Mouse (Mus musculus): Measurements from ENCODE around the gene Zfp54.
"Not testable (repeated sequence)": the region's sequence is repeated elsewhere in the genome, so short reads cannot be mapped to it uniquely, and the experiment has no call there.

The Zfp54 gene

DNA sequence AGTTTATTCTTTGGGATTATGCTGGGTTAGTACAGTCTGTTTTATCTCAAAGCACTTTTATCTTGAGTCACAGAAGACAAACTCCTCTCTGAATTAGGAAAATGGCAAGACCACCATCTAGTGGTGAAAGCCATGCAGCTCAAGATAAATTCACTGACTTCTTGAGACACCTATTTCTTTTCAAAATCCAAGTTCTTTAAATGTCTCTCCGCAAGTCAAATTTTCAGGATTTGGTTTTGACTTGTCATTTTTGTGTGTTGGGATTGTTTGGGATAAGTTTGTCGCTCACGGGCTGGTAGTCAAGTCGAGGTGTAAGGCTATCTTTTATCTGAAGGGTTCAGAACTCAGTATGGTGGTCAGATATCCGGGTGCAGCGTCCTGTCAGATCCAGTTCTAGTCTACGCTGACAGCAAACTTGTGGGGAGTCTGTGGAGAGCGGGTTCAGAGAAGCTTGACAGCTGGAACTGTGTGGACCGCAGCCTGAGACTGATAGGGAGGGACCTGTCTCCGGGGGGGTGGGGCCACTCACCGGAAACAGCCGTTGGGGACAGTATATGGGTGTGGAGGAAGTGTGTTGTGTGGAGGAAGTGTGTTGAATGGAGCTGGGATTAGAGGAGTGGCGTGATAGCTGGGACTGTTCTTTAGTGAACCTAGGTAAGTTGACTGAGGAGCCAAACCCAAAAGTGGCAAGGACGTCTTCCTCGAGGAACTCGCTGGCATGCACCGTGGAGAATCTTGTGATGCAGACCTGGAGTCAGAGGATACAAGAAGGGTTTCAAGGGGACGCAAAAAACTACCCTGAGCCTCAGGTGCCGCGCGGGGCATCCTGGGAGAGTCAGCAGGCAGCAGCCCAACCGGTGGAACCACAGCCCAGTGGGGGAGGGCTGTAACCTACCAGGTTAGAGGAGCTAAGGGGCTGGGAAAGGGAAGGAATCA is at the start of gene Zfp54:
TSS of gene Zfp54 (plus strand) at position 564 of the 936 bp plus-strand sequence.
- DNase-seq, result peak; percentile 82

DNA sequence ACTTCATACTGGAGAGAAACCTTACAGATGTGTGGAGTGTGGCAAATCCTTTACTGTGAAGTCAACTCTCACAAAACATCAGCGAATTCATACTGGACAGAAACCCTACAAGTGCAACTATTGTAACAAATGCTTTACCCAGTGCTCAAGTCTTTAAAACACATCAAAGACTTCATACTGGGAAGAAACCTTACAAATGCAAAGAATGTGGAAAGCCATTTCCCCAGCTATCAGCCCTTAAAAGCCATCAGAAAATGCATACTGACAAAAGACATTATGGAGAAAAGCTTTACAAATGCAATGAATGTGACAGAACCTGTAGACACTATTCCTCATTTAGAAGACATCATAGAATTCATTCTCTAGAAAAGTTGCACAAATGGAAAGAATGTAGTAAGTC is 47.7 kb upstream of the Zfp54 start:
- no peak for DNase-seq

DNA sequence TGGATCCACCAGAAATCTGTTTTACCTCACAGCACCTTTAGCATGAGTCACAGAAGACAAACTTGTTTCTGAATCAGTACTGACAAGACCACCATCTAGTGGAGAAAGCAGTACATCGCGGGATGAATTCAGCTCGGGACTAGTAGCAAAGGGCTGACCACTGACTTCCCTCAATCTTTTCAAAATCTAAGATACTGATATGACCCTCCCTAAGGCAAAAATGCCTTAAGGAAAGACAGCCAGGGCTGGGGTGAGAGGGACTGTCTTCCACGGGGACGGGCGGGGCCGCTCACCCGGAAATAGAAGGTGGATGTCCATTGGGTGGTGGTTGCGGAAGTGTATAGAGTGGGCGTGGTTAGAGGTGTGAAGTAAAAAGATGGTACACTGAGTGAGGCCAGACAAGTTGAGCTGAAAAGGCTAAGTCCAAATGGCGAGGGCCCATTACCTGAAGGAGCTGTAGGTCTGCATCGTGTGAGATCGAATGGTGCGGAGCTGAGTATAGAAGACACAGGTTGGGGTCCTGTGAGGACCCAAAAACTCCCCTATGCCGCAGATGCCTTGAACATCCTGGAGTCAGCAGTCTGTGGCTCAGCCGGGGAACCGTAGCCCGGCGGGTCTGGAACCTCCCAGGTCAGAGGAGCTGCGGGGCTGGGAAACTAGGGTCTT is 39.5 kb upstream of the Zfp54 start, which contains the start of gene Zfp677:
TSS of gene Zfp677 (plus strand) at position 358 of the 666 bp plus-strand sequence.
- DNase-seq, result peak; percentile 81

DNA sequence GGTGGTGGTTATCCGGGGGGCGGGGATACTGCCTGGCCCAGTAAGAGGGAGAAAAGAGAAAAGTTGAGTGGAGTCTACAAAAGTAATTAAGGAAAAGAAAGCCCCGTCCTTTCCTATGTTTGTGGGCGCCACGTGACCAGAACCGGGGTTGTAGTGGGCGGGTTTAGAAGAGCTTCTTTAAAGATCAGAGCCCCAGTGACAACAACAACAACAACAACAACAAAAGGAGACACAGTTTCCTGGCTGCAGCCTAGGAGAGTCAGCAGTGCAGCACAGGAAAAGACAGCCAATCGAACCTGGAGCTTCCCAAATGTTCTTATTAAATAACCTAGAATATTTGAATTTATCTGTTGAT is 39.0 kb upstream of the Zfp54 start:
- DNase-seq, result no peak

DNA sequence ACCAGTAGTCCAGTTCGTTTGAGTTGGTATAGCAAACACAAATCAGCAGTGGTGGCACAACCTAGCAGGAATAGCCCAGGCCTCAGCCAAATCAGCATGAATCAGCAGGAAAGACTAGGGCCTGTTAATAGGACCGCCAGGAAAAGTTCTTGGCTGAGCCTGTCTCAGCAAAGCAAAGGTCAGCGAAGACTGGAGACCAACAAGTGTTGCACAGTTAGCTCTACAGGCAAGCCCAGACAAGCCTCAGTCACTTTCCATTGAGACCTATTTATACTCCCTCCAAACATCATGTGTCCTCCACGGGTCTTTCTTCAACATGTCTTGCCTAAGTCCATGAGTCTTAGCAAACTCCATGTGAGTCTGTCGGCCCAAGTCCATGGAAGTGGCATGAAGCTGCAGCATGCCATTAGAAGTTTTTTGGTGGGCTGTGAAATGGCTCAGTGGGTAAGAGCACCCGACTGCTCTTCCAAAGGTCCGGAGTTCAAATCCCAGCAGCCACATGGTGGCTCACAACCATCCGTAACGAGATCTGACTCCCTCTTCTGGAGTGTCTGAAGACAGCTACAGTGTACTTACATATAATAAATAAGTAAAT is 15.9 kb downstream of the Zfp54 start:
- not testable (repeated sequence) for DNase-seq

DNA sequence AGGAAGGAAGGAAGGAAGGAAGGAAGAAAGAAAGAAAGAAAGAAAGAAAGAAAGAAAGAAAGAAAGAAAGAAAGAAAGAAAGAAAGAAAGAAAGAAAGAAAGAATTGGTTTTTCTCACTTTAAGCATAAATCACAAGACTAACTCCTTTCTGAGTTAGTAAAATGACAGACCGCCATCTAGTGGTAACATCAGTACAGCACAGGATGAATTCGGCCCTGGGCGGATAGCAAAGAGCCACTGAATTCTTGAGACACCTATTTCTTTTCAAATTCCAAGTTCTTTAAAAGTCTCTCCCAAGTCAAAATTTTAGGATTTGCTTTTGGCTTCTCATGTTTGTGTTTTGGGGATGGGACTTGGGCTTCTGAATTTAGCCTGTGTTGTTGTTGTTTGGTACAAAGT is 26.6 kb downstream of the Zfp54 start:
- peak; percentile 80 for DNase-seq

DNA sequence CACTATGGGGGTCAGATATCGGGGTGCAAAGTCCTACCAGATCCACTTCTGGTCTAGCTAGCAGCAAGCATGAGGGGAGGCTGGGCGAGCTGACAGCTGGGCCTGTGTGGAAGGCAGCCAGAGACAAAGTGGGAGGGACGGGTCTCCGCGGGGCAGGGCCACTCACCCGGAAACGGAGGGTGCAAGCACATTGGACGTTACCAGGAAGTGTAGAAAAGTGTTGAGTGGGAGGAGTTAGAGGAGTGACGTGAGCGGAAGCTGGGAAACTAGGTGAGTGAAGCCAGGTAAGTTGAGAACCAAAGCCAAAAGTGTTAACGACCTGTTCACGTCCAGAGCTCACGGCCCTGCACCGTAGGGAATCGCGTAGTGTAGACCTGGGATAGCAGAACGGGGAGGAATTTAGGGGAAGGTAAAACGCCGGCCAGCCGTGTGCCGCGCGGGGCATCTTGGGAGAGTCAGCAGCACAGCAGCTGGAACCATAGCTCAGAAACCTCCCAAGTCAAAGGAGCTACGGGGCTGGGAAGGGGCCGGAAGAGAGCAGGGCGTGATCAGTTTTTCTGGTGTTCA is 27.2 kb downstream of the Zfp54 start, which contains the start of gene Zfp51:
TSS of gene Zfp51 (plus strand) at position 237 of the 567 bp plus-strand sequence.
- DNase-seq, result peak; percentile 92

DNA sequence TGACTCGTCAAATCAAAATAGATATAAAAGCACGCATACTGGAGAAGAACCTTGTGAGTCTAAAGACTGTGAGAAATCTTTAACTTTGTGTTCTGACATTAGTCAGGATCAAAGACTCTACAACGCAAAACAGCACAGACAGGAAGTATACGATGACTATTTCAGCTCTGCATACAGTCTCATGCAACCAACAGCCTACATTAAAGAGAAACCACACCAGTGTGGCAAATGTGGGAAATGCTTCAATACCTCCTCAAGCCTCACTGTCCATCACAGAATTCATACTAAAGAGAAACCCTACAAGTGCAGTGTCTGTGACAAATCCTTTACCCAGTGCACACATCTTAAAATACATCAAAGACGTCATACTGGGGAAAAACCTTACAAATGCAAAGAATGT is 40.5 kb downstream of the Zfp54 start:
- no peak for DNase-seq

DNA sequence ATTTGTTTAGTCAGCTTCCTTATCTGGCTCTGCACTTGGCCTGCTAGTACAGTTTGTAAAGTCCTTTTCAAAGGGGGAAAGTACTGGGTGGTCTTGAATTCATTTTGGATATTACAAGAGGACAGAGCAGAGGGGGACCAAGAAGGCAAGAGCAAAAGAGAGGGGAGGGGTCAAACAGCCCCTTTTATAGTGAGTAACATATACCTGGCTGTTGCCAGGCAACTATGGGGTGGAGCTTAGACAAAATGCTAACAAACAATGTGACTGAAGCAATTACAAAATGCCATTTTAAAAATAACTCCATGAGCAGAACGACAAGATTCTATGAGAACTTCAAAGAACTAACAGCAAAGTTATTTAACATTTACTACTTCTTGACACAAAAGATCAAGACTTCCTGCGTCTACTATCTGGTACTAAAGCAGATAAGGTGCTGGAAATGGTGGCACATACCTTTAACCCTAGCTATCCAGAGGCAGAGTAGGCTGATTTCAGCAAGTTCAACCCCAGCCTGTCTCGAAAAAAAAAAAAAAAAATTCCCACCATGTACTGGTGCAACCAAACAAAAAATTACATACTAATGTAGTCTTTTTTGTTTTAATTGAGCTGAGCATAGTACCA is 49.1 kb downstream of the Zfp54 start:
- no peak for DNase-seq

DNA sequence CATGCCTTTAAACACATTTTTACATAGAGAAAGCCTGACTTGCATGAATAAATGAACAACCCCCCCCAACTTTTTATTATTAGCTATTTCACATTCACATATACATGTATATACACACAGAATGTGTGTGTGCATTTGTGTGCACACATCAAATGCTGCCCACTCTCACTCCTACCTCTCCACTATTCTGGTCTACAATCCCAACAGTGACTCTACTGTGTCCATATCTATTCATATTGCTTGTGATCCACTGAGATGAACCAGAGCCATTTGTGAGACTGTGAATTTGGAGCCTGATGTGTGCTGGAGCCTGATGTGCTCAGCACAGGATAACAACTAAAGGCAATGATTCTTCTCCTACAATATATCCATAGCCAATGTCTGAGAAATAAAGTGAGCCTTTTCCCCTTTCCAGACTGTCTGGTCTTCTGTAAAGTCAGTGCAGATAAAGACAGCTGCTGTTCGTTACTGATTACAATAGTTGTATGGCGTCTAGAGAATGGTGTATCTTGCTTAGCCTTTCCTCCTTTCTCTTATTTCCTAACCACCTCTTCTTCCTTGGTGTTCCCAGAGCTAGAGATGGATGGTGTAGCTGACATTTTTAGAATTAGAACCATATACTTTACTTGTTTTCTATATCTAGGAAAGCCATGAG is 49.8 kb downstream of the Zfp54 start:
- DNase-seq, result no peak

DNA sequence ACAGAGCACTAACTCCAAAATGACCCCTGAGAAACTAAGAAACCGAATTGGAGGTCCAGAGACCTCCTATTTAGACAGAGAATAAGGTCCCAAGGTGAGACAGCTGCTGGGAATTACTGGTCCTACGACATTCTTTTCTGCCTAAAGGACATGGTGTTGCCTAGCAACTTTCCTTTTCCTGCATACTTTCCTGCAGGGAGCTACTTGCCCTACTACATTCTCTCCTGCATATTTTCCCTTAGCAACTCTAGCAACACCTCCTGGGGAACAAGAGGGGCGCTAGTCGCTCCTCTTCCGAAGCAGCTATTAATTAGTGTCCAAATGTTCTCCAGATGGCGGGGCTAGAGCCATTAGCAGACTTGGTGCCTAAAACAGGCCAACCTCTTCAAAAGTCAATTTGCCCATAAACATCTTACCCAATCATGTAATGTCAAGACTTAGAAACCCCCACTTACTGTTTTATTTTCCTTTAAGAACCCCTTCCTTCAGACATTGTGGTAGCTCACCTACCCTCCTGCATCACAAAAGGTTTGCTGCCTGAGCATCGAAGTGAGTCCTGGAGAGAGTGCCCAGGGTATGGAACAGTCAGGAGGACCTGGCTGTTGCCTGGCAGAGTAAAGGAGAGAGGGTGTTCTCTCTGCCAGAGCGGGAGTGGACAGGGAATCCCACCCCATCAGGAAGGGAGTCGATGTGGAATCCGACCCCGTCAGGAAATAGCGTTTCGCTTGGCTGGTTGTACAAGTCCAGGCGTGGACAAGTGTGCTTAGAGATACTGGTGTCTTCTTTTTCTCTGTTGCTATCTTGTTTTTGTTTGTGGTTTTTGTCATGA is 50.5 kb downstream of the Zfp54 start:
- no peak for DNase-seq

DNA sequence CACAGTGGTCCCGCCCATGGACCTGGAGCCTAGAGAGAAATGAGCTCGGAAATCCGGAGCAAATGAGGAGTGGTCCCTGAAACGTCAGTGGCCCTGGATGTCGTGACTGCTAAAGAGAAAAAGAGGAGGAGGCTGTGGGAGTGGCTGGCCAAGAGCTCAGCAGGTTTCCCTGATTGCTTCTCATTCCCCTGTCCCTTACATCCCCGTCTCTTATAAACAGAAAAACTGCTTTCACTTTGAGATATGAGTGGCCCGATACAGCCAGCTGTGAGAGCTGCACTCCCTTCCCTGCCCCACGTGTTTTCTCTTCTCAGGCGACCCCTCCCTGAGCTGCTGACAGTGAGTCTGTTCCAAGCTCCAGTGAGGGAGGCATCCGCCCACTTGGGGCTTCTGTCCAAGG is 51.7 kb downstream of the Zfp54 start:
- DNase-seq, result peak; percentile 39

DNA sequence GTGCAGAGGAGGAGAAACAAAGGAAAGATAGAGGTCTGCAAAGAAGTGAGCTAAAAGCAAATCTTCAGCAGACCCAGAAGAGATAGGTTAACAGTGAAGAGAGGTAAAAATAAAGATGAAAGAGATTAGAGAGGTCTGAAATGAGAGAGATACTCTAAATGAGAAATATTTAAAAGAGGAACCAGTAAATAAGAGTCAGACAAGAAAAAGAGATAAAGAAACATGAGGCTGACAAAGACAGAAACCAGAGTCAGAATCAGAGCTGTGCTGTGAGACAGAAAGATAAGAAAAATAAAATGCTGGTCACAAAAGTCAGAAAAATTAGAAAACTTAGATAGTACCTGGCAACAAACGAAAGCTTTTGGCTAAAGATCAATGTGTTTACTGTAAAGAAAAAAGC is 52.3 kb downstream of the Zfp54 start:
- DNase-seq, result not testable (repeated sequence)

DNA sequence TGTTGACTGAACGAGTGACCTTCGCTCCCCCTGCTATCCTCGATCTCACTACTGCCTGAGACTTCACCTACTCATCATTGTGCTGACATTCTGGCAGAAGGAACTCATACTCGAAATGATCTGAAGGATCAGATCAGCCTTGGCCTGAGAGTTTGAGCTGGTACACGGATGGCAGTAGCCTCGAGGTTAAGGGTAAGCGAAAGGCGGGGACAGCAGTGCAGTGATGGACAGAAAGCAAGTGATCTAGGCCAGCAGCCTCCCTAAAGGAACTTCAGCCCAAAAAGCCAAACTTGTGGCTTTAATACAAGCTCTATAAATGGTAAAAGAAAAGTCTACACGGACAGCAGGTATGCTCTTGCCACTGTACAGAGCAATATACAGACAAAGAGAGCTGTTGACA is 53.3 kb downstream of the Zfp54 start:
- DNase-seq, result not testable (repeated sequence)

DNA sequence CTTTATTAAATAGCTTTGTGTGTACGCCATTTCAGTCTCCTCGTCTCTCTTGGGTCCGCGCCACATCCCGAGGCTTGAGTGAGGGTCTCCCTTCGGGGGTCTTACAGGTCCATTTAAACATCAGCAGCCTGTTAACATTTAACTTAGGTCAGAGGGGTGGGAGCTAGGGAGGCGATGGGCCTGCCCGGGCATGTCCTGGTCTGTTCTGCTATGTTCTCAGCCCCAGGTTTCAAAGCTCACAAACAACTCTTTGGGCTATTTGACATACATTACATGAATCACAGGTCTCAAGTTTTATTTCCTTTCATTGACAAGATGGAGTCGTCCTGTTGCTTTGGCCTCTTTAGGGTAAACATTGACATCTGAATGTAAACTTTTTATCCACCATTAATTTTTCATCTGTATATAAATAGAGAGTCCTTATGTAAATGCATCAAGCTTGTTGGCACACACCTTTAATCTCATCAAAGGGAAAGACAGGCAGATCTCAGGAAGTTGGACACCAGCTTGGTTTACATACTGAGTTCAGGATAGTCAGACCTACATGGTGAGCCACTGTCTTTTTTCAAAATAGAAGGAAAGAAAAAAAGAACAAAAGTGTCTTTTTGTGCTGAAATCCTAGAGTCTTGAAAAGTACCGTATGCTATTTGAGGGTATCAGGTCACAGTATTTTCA is 55.2 kb downstream of the Zfp54 start:
- not testable (repeated sequence) for DNase-seq
